Mouse (Mus musculus) kidney, adult 2 months (tissue): ENCODE measurements at regions not wholly inside any gene's neighbourhood (a gene's known extent, or its start where the extent isn't known, plus 50 kb on each side); places are given as distances from the start of the nearest gene placed in this dataset.

Source experiments
- DNase-seq: peaks from one replicate; pipeline ENCODE4 v3.0.0; 2021
- H3K27ac ChIP-seq: fragments of 200-500 bp; 2 replicates; pipeline ENCODE4 v1.5.1; 2012; ENCODE audit warnings: low read depth, low read length, control low read depth, inconsistent platforms; ENCODE audit not compliant: insufficient read depth
- H3K27me3 ChIP-seq: fragments of 200-500 bp; replicated peaks from 2 replicates; pipeline ENCODE4 v1.6.1; 2012; ENCODE audit warnings: mild to moderate bottlenecking, moderate library complexity, low read length, inconsistent platforms; ENCODE audit not compliant: control insufficient read depth, insufficient read depth
- H3K36me3 ChIP-seq: fragments of 200-500 bp; 2 replicates; pipeline ENCODE4 v1.6.1; 2012; ENCODE audit warnings: mild to moderate bottlenecking, moderate library complexity, low read length, inconsistent platforms; ENCODE audit not compliant: control insufficient read depth, insufficient read depth
- H3K4me1 ChIP-seq: fragments of 200-500 bp; 2 replicates; pipeline ENCODE4 v1.6.1; 2011; ENCODE audit warnings: low read length; ENCODE audit not compliant: control insufficient read depth, insufficient read depth
- H3K4me3 ChIP-seq: fragments of 200-500 bp; 2 replicates; pipeline ENCODE4 v1.5.1; 2011; ENCODE audit warnings: mild to moderate bottlenecking, low read depth, low read length, control low read depth; ENCODE audit not compliant: insufficient read depth
- CTCF ChIP-seq: fragments of 200-500 bp; conservative IDR thresholded peaks from 2 replicates; pipeline ENCODE4 v1.5.1; 2011; ENCODE audit warnings: low read depth, mild to moderate bottlenecking, control low read depth, low read length, moderate library complexity, mixed read lengths; ENCODE audit not compliant: insufficient read depth, insufficient read length
- POLR2A ChIP-seq: fragments of 200-500 bp; IDR thresholded peaks from one replicate; pipeline ENCODE4 v1.6.1; 2011; ENCODE audit warnings: low read depth, low read length, control low read depth
- WGBS: fragments of 180-500 bp; shearing (Covaris S2); methylation state at CpG from one replicate; pipeline ENCODE4 v1.1.7; 2018; 5-methylcytosine and 5-hydroxymethylcytosine counted together

DNA sequence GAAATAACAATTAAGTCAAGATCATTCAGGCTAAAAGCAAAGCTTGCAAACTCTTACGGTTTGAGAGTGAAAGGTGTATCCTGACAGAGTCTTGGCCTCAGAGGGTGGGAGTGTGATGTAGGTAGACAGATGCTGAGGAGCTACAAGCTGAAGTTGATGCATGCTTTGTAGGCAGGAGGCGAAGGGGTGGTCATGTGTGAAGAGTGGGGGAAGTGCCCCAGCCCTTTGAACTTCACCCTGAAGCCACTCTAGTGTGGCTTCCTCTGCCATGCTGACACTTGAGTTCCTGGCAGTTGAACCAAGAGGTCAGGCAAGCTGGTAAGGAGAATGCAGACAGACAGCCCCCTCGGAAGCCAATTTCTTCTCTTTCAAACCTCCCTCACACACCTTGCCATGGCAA lies 141.0 kb upstream of the Sox5 start:
- TF ChIP-seq POLR2A (no peak), CTCF (no peak)
- DNase-seq: peak; percentile 65
- WGBS: 42% methylated on average over 3 of the region's 3 CpGs
- Histone ChIP-seq H3K36me3 (no peaks in the 10 kb centered on the region), H3K27me3 (no peaks in the 10 kb centered on the region), H3K4me1 (no peaks in the 10 kb centered on the region; the same call in 1 of the 2 replicates), H3K27ac (no peak overlapping the region), H3K4me3 (no peak overlapping the region)

- peak; percentile 8 for DNase-seq
- Histone ChIP-seq H3K27me3 (no peaks in the 10 kb centered on the region), H3K36me3 (no peaks in the 10 kb centered on the region), H3K4me1 (no peaks in the 10 kb centered on the region; the same call in 1 of the 2 replicates), H3K4me3 (no peak overlapping the region), H3K27ac (no peak overlapping the region)
- TF ChIP-seq CTCF (no peak), POLR2A (no peak)
- WGBS: 40% methylated on average over 5 of the region's 5 CpGs
Measured at GRCm38 (mm10) chr6:144919750-144920149, 138.0 kb upstream of the Sox5 start.

DNA sequence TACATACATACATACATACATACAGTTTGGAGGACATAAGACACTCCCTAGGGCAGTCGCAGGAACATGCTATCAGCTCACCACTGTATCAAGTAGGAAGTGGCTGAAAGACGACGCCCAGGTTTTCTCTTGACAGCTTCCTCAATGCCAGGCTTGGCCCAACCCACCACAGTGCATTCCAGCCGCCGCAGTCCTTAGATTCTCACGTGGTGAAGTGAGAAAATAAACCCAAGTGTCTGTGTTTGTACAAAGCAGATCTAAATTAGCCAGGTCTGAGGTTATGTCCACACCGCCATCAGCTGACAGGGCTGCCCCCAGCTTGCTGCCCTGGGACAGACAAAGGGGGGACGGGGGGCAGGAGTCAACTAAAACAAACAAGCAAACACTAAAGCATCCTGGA lies 135.4 kb upstream of the Sox5 start:
- H3K36me3 ChIP-seq: no peaks in the 10 kb centered on the region
- 23% methylated on average over 8 of the region's 8 CpGs for WGBS
- TF ChIP-seq POLR2A: no peak
- no peak for TF ChIP-seq CTCF
- peak; percentile 4 for DNase-seq
- no peak overlapping the region for H3K4me3 ChIP-seq
- H3K27me3 ChIP-seq: no peaks in the 10 kb centered on the region
- H3K27ac ChIP-seq: no peak overlapping the region
- H3K4me1 ChIP-seq: no peaks in the 10 kb centered on the region

GRCm38 (mm10) chr6:144911781-144912180 lies 130.0 kb upstream of the Sox5 start:
- TF ChIP-seq POLR2A (no peak), CTCF (no peak)
- Histone ChIP-seq H3K4me3 (no peak overlapping the region), H3K36me3 (no peaks in the 10 kb centered on the region), H3K27me3 (no peaks in the 10 kb centered on the region), H3K4me1 (no peaks in the 10 kb centered on the region), H3K27ac (no peak overlapping the region)
- 87% methylated on average over 7 of the region's 7 CpGs for WGBS
- no peak for DNase-seq

DNA sequence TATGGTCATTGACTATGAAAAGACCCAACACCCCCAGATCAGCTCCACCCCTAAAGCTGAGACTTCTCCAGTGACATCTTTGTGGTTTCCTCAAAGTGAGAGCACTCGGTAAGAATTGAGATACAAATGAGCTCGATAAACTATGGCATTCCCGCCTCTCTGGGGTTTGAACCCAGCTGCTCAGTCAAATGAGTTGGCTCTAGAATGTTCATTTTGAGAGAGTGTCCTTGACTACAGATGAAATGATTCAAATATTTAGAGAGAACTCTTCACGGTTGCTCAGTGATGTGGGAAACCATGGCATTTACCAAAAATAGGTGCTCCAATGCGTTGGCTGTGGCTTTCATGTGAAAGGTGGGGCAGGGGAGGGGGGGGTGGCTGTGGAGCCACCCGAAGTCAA lies 128.6 kb upstream of the Sox5 start:
- no peak for TF ChIP-seq CTCF
- TF ChIP-seq POLR2A: no peak
- H3K4me1 ChIP-seq: no peaks in the 10 kb centered on the region
- H3K36me3 ChIP-seq: no peaks in the 10 kb centered on the region
- H3K27me3 ChIP-seq: no peaks in the 10 kb centered on the region
- no peak overlapping the region for H3K27ac ChIP-seq
- no peak overlapping the region for H3K4me3 ChIP-seq
- DNase-seq: no peak
- 79% methylated on average over 6 of the region's 6 CpGs for WGBS

DNA sequence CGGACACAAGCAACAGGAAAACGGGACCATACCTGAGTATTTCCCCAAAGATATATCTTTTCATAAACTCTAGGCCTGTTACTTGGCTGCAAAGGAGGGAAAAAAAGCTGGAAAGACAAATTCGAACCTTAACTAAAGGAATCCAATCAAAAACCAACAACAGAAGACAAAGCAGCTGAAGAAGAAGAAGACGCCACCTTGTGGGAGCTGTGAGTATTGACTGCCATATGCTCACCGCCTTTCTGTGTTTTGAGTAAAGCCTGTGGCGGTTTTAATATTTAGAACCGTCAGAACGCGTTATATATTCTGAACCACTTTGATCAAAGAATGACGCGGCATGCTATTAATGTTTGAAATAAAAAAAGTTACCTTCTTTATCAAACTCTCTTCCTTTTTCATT lies 126.9 kb upstream of the Sox5 start:
- DNase-seq: no peak
- WGBS: 94% methylated on average over 11 of the region's 11 CpGs

DNA sequence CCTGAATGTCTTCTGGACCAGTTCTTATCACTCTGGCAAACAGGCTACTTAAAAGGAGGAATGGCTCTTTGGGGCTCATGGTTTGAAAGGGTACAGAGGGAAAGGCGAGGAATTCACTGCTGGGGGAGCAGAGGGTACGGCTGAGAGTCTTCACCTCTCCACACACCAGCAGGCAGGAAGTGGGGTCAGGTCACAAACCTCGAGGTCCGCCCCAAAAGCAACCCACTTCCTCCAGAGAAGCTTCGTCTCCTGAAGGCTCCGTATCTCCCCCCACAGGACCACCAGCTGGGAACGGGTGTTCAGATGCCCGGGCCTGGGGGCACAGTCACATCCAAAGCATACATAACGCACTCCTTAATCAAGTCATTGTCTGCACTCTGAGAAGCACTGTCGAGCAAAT lies 121.4 kb upstream of the Sox5 start:
- TF ChIP-seq CTCF (no peak), POLR2A (no peak)
- no peaks in the 10 kb centered on the region for H3K36me3 ChIP-seq
- DNase-seq: no peak
- H3K4me1 ChIP-seq: no peaks in the 10 kb centered on the region
- 37% methylated on average over 10 of the region's 10 CpGs for WGBS
- no peaks in the 10 kb centered on the region for H3K27me3 ChIP-seq
- no peak overlapping the region for H3K4me3 ChIP-seq
- H3K27ac ChIP-seq: no peak overlapping the region

More for the DNA sequence above, 126.9 kb upstream of the Sox5 start:
- no peak for TF ChIP-seq POLR2A
- no peak for TF ChIP-seq CTCF
- Histone ChIP-seq H3K27me3 (no peaks in the 10 kb centered on the region), H3K27ac (no peak overlapping the region), H3K4me1 (no peaks in the 10 kb centered on the region), H3K36me3 (no peaks in the 10 kb centered on the region), H3K4me3 (no peak overlapping the region)

DNA sequence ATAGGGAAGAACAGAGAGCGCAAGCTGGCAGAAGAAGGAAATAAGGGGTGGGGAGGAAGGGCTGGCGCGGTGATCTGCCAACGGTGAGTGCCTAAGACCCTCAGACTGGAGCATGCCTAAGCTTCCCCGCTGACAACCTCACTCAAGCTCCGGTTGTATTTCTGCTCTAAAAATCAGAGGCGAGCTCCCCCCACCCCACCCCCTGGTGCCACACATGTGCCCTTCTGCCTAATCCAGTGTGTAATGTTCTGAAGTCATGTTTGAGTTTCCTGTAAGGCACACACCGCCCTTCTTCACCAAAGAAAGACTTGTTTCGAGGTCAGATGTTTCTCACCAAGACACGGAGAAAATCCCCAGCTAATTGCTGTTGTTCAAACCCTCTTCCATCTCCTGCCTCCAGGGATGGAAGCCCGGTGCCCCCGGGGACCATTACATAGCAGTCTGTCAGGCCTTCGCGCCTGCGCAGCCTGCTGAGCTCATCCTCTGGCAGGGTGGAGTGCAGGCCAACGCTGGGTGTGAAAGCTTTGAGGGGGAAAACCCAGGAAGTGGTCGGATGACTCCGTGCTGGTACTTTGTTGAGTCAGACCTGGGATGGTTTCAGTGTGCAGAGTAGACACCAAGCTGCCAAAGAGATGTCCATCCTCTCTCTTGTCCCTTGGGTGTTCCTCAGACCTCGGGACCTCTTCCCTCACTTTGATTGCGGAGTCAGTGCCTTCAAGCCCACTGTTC lies 120.7 kb upstream of the Sox5 start:
- no peaks in the 10 kb centered on the region for H3K27me3 ChIP-seq
- H3K36me3 ChIP-seq: no peaks in the 10 kb centered on the region
- TF ChIP-seq POLR2A: no peak
- TF ChIP-seq CTCF: no peak
- no peak for DNase-seq
- no peak overlapping the region for H3K4me3 ChIP-seq
- no peak overlapping the region for H3K27ac ChIP-seq
- H3K4me1 ChIP-seq: no peaks in the 10 kb centered on the region
- WGBS: 77% methylated on average over 20 of the region's 20 CpGs
